Mouse (Mus musculus) CH12.LX (cell line): ENCODE measurements around the gene Oxsr1. TPM values are rescaled to one million over a fixed set of nuclear protein-coding genes. Genes with fewer than 3 reads are reported as not detected.

Experiments used
- DNase-seq: peaks from one replicate; pipeline ENCODE4 v3.0.0-alpha.2; 2013; ENCODE audit errors: extremely low read depth
- H3K27ac ChIP-seq: 2 replicates; pipeline ENCODE4 v1.5.1; 2012; ENCODE audit warnings: low read depth, mild to moderate bottlenecking, control low read depth, moderate library complexity; ENCODE audit not compliant: insufficient read depth
- H3K27me3 ChIP-seq: replicated peaks from 2 replicates; pipeline ENCODE3; 2012; ENCODE audit warnings: inconsistent platforms
- H3K36me3 ChIP-seq, 2 experiments: replicated peaks in 1 of 2; 2 replicates each; pipeline versions ENCODE3 to v1.6.1; 2012; ENCODE audit warnings: inconsistent platforms in 1 of 2, low read length in 1 of 2, mild to moderate bottlenecking in 1 of 2, mixed read lengths in 1 of 2, moderate library complexity in 1 of 2; ENCODE audit not compliant: control insufficient read depth in 1 of 2, insufficient read depth in 1 of 2
- H3K4me1 ChIP-seq, 2 experiments: 2 replicates each; pipeline ENCODE4 v1.6.1; 2012; ENCODE audit warnings: inconsistent platforms in 1 of 2, moderate library complexity in 1 of 2; ENCODE audit not compliant: insufficient read depth in 2 of 2, control insufficient read depth in 1 of 2
- H3K4me2 ChIP-seq: 2 replicates; pipeline ENCODE4 v1.6.1; 2012; ENCODE audit warnings: low read depth, mild to moderate bottlenecking, control low read depth; ENCODE audit not compliant: poor library complexity, insufficient read depth, severe bottlenecking
- H3K4me3 ChIP-seq, 3 experiments: fragments of 150-350 bp in 1 of 3; sonication (generic) in 1 of 3; replicated peaks in 1 of 3; 2 replicates each; pipeline versions ENCODE3 to v1.5.1; 2011 to 2012; ENCODE audit warnings: low read depth in 2 of 3, low read length in 2 of 3, mild to moderate bottlenecking in 2 of 3, moderate library complexity in 2 of 3, control low read depth in 1 of 3, improper control_type of control experiment in 1 of 3, inconsistent platforms in 1 of 3, mixed read lengths in 1 of 3; ENCODE audit not compliant: poor library complexity in 1 of 3
- H3K79me2 ChIP-seq: replicated peaks from 2 replicates; pipeline ENCODE4 v1.6.1; 2012; ENCODE audit warnings: mild to moderate bottlenecking, moderate library complexity; ENCODE audit not compliant: control insufficient read depth, poor library complexity, insufficient read depth, severe bottlenecking; ENCODE audit errors: extremely low read depth
- H3K9ac ChIP-seq: 2 replicates; pipeline ENCODE4 v1.6.1; 2012; ENCODE audit warnings: low read depth, mild to moderate bottlenecking, control low read depth, moderate library complexity; ENCODE audit not compliant: insufficient read depth
- H3K9me3 ChIP-seq: replicated peaks from 2 replicates; pipeline ENCODE3; 2012; ENCODE audit warnings: low read length, inconsistent platforms, mixed read lengths
- CHD1 ChIP-seq: IDR thresholded peaks from 2 replicates; pipeline ENCODE4 v1.6.1; 2012; ENCODE audit warnings: low read depth, low read length, improper control_type of control experiment, inconsistent platforms
- CHD2 ChIP-seq: IDR thresholded peaks from 2 replicates; pipeline ENCODE4 v1.6.1; 2011; ENCODE audit warnings: low read length, improper control_type of control experiment
- E2F4 ChIP-seq: IDR thresholded peaks from 2 replicates; pipeline ENCODE4 v1.6.1; 2011; ENCODE audit warnings: low read depth, low read length, improper control_type of control experiment; ENCODE audit not compliant: insufficient replicate concordance
- EP300 ChIP-seq: IDR thresholded peaks from 2 replicates; pipeline ENCODE4 v1.6.1; 2011; ENCODE audit warnings: low read length, improper control_type of control experiment
- IRF4 ChIP-seq: IDR thresholded peaks from 2 replicates; pipeline ENCODE4 v1.6.1; 2014; ENCODE audit warnings: low read depth, mild to moderate bottlenecking, inconsistent platforms, low read length, improper control_type of control experiment
- JUN ChIP-seq: IDR thresholded peaks from 2 replicates; pipeline ENCODE4 v1.6.1; 2011; ENCODE audit warnings: low read depth, mild to moderate bottlenecking, low read length, improper control_type of control experiment, moderate library complexity; ENCODE audit not compliant: insufficient read depth
- JUND ChIP-seq: conservative IDR thresholded peaks from 2 replicates; pipeline ENCODE4 v1.6.1; 2011; ENCODE audit warnings: low read depth, low read length, improper control_type of control experiment
- KAT2A ChIP-seq: IDR thresholded peaks from 2 replicates; pipeline ENCODE4 v1.6.1; 2012; ENCODE audit warnings: low read length, improper control_type of control experiment, inconsistent platforms; ENCODE audit not compliant: insufficient replicate concordance
- MXI1 ChIP-seq: IDR thresholded peaks from 2 replicates; pipeline ENCODE4 v1.6.1; 2011; ENCODE audit warnings: mild to moderate bottlenecking, low read depth, low read length, improper control_type of control experiment
- NELFE ChIP-seq: IDR thresholded peaks from 2 replicates; pipeline ENCODE4 v1.6.1; 2011; ENCODE audit warnings: low read depth, low read length, improper control_type of control experiment
- UBTF ChIP-seq: IDR thresholded peaks from 2 replicates; pipeline ENCODE4 v1.6.1; 2012; ENCODE audit warnings: low read depth, mild to moderate bottlenecking, inconsistent platforms, low read length, improper control_type of control experiment, moderate library complexity
- USF1 ChIP-seq: IDR thresholded peaks from 2 replicates; pipeline ENCODE4 v1.6.1; 2014; ENCODE audit warnings: low read depth, mild to moderate bottlenecking, inconsistent platforms, low read length, improper control_type of control experiment
- USF2 ChIP-seq: conservative IDR thresholded peaks from 2 replicates; pipeline ENCODE4 v1.6.1; 2011; ENCODE audit warnings: low read depth, low read length, improper control_type of control experiment
- ZKSCAN1 ChIP-seq: IDR thresholded peaks from 2 replicates; pipeline ENCODE4 v1.6.1; 2012; ENCODE audit warnings: low read depth, inconsistent platforms, low read length, improper control_type of control experiment, borderline replicate concordance
- dilution Hi-C: fragments of 300-500 bp; cut with MboI; formaldehyde crosslinking; loops from 2 replicates; pipeline ENCODE4 v1.14.3; 2020; ENCODE audit warnings: low sequenced_read_pairs; ENCODE audit not compliant: extremely low pct_unique_long_range_greater_than_20kb, extremely low pct_ligation_motif_present
- in situ Hi-C: fragments of 300-500 bp; cut with MboI; formaldehyde crosslinking; loops from 3 replicates; pipeline ENCODE4 v1.14.3; 2019; ENCODE audit warnings: low sequenced_read_pairs, low pct_ligation_motif_present, low pct_unique_long_range_greater_than_20kb, mixed read lengths
- polyA plus RNA-seq: library from polyadenylated mRNA; unstranded; fragments of >175 nt; gene quantifications from 2 replicates; pipeline ENCODE4 v1.2.1, GENCODE M21; 2012; ENCODE audit warnings: low read depth; ENCODE audit not compliant: insufficient read length
- total RNA-seq, 2 experiments: library from RNA; depleted of rRNA; stranded (reverse); fragments of 300-350 nt in 1 of 2; fragments of >200 nt in 1 of 2; gene quantifications; 2 replicates each; pipeline ENCODE4 v1.2.3; 2012 to 2014

Oxsr1 gene
- total and polyA plus RNA-seq, 3 experiments, result 22.1 to 36.1 (median 33.3) TPM

DNA sequence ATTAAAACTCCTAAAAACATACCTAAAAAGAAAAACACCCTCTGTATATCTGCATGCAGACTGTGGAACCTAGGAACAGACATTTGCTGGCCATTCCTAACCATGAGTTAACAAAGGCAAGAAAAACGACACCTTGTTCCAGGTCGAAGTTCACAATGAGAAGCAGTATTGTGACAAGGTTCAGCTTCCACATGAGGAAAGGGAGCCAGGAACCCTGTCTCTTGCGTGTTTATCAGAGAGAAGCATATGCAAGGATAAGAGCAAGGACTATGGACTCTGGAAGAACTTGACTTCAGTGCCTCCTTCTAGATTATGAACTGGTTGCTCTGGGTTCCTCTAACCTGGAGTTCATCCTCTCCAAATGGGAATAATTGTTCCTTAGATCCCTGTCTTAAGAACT is 78.2 kb downstream of the Oxsr1 start:
- H3K4me2 ChIP-seq, result no peak overlapping the region
- H3K9me3 ChIP-seq, result no peaks in the 10 kb centered on the region
- dilution Hi-C loops, result no loop called here
- H3K9ac ChIP-seq, result no peak overlapping the region
- no peak overlapping the region for H3K27ac ChIP-seq
- in situ Hi-C loops, result no loop called here
- TF ChIP-seq IRF4, result no peak
- no peak for TF ChIP-seq EP300
- TF ChIP-seq USF2, result no peak
- no peak for TF ChIP-seq JUN
- no peak for TF ChIP-seq E2F4
- no peak for TF ChIP-seq KAT2A
- TF ChIP-seq UBTF, result no peak
- TF ChIP-seq ZKSCAN1, result no peak
- TF ChIP-seq USF1, result no peak
- peaks cover 8 to 25% of the 10 kb centered on the region in 2 experiments for H3K4me1 ChIP-seq
- no peaks in the 10 kb centered on the region for H3K79me2 ChIP-seq
- H3K4me3 ChIP-seq, result no peak overlapping the region
- DNase-seq, result no peak
- peaks cover 35 to 76% of the 10 kb centered on the region in 2 experiments for H3K36me3 ChIP-seq
- no peaks in the 10 kb centered on the region for H3K27me3 ChIP-seq

DNA sequence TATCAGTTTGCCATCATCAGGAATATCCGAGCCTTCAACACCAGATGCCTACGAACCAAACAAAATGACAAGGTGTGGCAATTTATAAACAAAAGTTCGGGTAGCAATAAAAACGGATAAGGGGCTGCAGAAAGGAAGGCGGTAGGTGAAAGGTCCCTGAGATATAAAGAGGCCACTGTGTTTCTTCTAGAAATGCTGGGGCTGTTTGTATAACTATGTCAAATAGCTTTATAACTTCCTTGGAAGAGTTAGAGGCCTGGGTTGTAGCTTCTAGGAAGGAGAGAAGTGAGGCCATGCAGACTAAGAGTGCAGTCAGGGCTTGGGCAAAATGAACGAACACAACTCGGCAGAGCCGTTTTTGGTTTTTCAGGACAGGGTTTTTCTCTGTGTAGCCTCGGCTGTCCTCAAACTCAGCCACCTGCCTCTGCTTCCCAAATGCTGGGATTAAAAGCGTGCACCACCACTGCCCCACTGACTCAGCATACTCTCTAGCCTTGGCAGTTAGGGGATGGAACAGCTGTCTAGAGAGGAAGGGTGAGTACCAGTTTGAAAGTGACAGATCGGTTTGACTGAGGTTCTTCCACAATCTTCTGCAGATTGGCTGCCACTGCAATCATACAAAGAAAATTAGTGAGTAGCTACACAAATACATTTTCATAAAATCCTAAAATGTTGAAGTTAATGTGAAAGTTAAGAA is 80.9 kb downstream of the Oxsr1 start:
- H3K4me1 ChIP-seq, result peaks cover 0 to under 1% of the 10 kb centered on the region in 2 experiments; a peak in 2 of 4 replicates
- H3K9me3 ChIP-seq, result no peaks in the 10 kb centered on the region
- no peak for DNase-seq
- no peak overlapping the region for H3K9ac ChIP-seq
- no peak overlapping the region for H3K4me3 ChIP-seq
- in situ Hi-C loops, result no loop called here
- no peak for TF ChIP-seq IRF4
- H3K27ac ChIP-seq, result no peak overlapping the region
- H3K36me3 ChIP-seq, result peaks cover 37 to 74% of the 10 kb centered on the region in 2 experiments
- H3K27me3 ChIP-seq, result no peaks in the 10 kb centered on the region
- H3K4me2 ChIP-seq, result no peak overlapping the region
- no peaks in the 10 kb centered on the region for H3K79me2 ChIP-seq
- dilution Hi-C loops, result no loop called here

DNA sequence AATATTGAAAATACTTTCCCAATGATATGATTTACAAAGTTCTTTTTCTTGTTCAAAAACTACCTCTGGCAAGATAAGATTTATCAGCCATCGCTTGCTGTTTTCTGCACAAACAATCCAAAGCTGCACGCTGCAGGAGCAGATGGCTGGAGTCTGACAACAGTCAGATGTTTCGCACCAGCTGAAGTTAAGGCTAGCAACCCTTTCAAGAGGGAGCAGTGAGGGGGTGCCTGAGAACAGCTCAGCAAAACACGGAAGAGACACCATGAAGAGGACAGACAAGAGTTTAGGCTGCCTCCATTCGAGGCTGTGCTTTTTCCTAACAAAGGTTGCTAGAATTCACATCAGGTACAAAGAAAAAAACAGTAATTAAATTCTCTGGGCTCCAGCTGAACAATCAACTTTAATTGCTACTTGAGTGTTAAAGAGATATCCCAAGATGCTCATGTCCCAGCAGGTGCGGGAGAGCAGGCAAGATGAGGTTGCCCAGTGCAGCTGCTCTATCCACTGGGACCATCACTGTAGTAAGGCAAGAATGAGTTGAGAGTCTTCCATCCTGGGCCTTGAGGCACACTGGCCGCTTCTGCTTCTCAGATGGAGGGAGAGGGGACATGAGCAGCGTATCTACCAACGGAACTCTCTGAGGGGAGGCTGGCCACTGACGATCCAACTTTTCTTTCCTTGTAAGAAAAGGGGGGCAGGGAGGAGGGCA is 81.8 kb downstream of the Oxsr1 start:
- Histone ChIP-seq H3K27me3 (no peaks in the 10 kb centered on the region), H3K9ac (no peak overlapping the region), H3K4me2 (no peak overlapping the region), H3K9me3 (no peaks in the 10 kb centered on the region), H3K36me3 (peaks cover 37 to 67% of the 10 kb centered on the region in 2 experiments), H3K79me2 (no peaks in the 10 kb centered on the region), H3K27ac (no peak overlapping the region), H3K4me1 (no peaks in the 10 kb centered on the region), H3K4me3 (no peak overlapping the region)
- in situ Hi-C loops, result no loop called here
- no peak for TF ChIP-seq JUND
- TF ChIP-seq NELFE, result no peak
- TF ChIP-seq MXI1, result no peak
- TF ChIP-seq CHD2, result no peak
- TF ChIP-seq CHD1, result no peak
- DNase-seq, result no peak
- dilution Hi-C loops, result no loop called here
